Mouse (Mus musculus): ENCODE measurements around the gene Efl1. TPM values are rescaled to one million over a fixed set of nuclear protein-coding genes. Genes with fewer than 3 reads are reported as not detected.

Efl1 gene
- polyA plus RNA-seq, 1 experiment from 2014 or later: 20.8 TPM

Other genes starting within 250 kb of the Efl1 start
- gene Saxo2, start 86 bp upstream of the Efl1 start, polyA plus RNA-seq (2014; fragmentation: Nextera tagmentation; extraction: Ambion mirVana): 5.8 and 8.2 TPM in 2 replicates
- gene Mex3b, start 218.7 kb downstream of the Efl1 start, polyA plus RNA-seq (2014; fragmentation: Nextera tagmentation; extraction: Ambion mirVana): 31.6 and 35.5 TPM in 2 replicates

All from midbrain, embryonic 11.5 days (tissue).